Mouse (Mus musculus): Measurements from ENCODE around the gene Erbin. TPM values are rescaled to one million over a fixed set of nuclear protein-coding genes. Genes with fewer than 3 reads are reported as not detected.

Erbin gene
- total RNA-seq, 1 experiment from 2014 or later = 83.6 TPM

- DNase-seq = no peak
These were observed 8.0 kb downstream of the Erbin start for GRCm38 (mm10) chr13:103912351-103912750.

GRCm38 (mm10) chr13:103910598-103910997 lies 9.7 kb downstream of the Erbin start:
- no peak for DNase-seq

- DNase-seq = no peak
These were observed 10.4 kb downstream of the Erbin start for GRCm38 (mm10) chr13:103909894-103910293.

GRCm38 (mm10) chr13:103900015-103900414 lies 20.3 kb downstream of the Erbin start:
- no peak for DNase-seq

GRCm38 (mm10) chr13:103897606-103898005 lies 22.7 kb downstream of the Erbin start:
- DNase-seq = no peak

GRCm38 (mm10) chr13:103893065-103893464 lies 27.2 kb downstream of the Erbin start:
- DNase-seq = no peak

- DNase-seq = no peak
These were observed 30.3 kb downstream of the Erbin start for GRCm38 (mm10) chr13:103890038-103890437.

- no peak for DNase-seq
These were observed 33.8 kb downstream of the Erbin start for GRCm38 (mm10) chr13:103886503-103886902.

GRCm38 (mm10) chr13:103881200-103881599 lies 39.1 kb downstream of the Erbin start:
- no peak for DNase-seq

- no peak for DNase-seq
These were observed 43.6 kb downstream of the Erbin start for GRCm38 (mm10) chr13:103876743-103877142.

- DNase-seq = no peak
These were observed 44.3 kb downstream of the Erbin start for GRCm38 (mm10) chr13:103875823-103876514.

GRCm38 (mm10) chr13:103870786-103871185 lies 49.5 kb downstream of the Erbin start:
- DNase-seq = peak; percentile 70

- no peak for DNase-seq
These were observed 50.2 kb downstream of the Erbin start for GRCm38 (mm10) chr13:103870117-103870516.

- no peak for DNase-seq
These were observed 51.4 kb downstream of the Erbin start for GRCm38 (mm10) chr13:103868875-103869274.

GRCm38 (mm10) chr13:103862041-103862440 lies 58.3 kb downstream of the Erbin start:
- DNase-seq = no peak

- no peak for DNase-seq
These were observed 61.3 kb downstream of the Erbin start for GRCm38 (mm10) chr13:103859041-103859440.

- DNase-seq = no peak
These were observed 72.7 kb downstream of the Erbin start for GRCm38 (mm10) chr13:103847614-103848013.

- no peak for DNase-seq
These were observed 78.8 kb downstream of the Erbin start for GRCm38 (mm10) chr13:103841287-103842201.

GRCm38 (mm10) chr13:103838619-103839018 lies 81.7 kb downstream of the Erbin start:
- DNase-seq = no peak

- DNase-seq = no peak
These were observed 90.6 kb downstream of the Erbin start for GRCm38 (mm10) chr13:103829623-103830135.

GRCm38 (mm10) chr13:103822270-103822669 lies 98.0 kb downstream of the Erbin start:
- no peak for DNase-seq

- no peak for DNase-seq
These were observed 100.9 kb downstream of the Erbin start for GRCm38 (mm10) chr13:103819377-103819776.

- no peak for DNase-seq
These were observed 102.4 kb downstream of the Erbin start for GRCm38 (mm10) chr13:103817935-103818334.
